In genomic region chr17:88468655-88469398, GRCm38 (mm10) we compare ENCODE assay signal across 6 mouse cellular contexts. TPM values are rescaled to one million over a fixed set of nuclear protein-coding genes. Genes with fewer than 3 reads are reported as not detected.
DNase-seq lines count a peak whose midpoint lies in the region; ATAC-seq and TF ChIP-seq lines count a peak whose summit lies in the region.
"Not testable (repeated sequence)": the region's sequence is repeated elsewhere in the genome, so short reads cannot be mapped to it uniquely, and the experiment has no call there.

No protein-coding gene starts in this region.

- peaks cover 17% of the 10 kb centered on the region for H3K36me3 ChIP-seq in ES-E14 (ENCODE audit: control insufficient read depth, insufficient read depth, low read length, poor library complexity, severe bottlenecking)
- not testable (repeated sequence) for H3K36me3 ChIP-seq in midbrain, embryonic 11.5 days (ENCODE audit: control insufficient read depth, insufficient read depth, low read length)

- not testable (repeated sequence) for H3K9me3 ChIP-seq in ES-E14 (ENCODE audit: control insufficient read depth, insufficient read depth, low read depth, low read length); midbrain, embryonic 11.5 days (ENCODE audit: control insufficient read depth, low read length)

- in situ Hi-C loops in ES-E14 (cut with MboI; ENCODE audit: low sequenced_read_pairs in 2 of 2, unreplicated experiment in 2 of 2), result not testable (repeated sequence)

- not testable (repeated sequence) for H3K4me2 ChIP-seq in midbrain, embryonic 11.5 days

- H3K4me3 ChIP-seq in ES-E14 (ENCODE audit: insufficient read depth in 1 of 2, low read depth in 1 of 2, low read length in 2 of 2, poor library complexity in 1 of 2, severe bottlenecking in 1 of 2); midbrain, embryonic 11.5 days (ENCODE audit: low read depth, low read length): not testable (repeated sequence)

- DNase-seq in ES-CJ7 (ENCODE audit: low read depth, low spot score) (peak; percentile 76), ES-E14 (ENCODE audit: low read depth, low spot score) (peak; percentile 37), R1 (ENCODE audit: low read depth, low spot score) (peak; percentile 97), ZHBTc4 (ENCODE audit: low read depth, low spot score) (peak; percentile 94)
- DNase-seq in heart, adult 11 months, result peak; percentile 46
- peak; percentile 6 for DNase-seq in midbrain, embryonic 11.5 days (ENCODE audit: low spot score, missing footprints)

- H3K4me1 ChIP-seq in ES-E14 (ENCODE audit: control insufficient read depth in 2 of 2, insufficient read depth in 2 of 2, low read length in 2 of 2, poor library complexity in 1 of 2); midbrain, embryonic 11.5 days (ENCODE audit: control insufficient read depth, insufficient read depth, low read length): not testable (repeated sequence)

- ATAC-seq in midbrain, embryonic 11.5 days (ENCODE audit: low FRiP score), result not testable (repeated sequence)

- 97% methylated on average over 5 of the region's 5 CpGs for WGBS in midbrain, embryonic 11.5 days

- H3K27me3 ChIP-seq in midbrain, embryonic 11.5 days (ENCODE audit: control insufficient read depth, insufficient read depth, low read length), result not testable (repeated sequence)

- not testable (repeated sequence) for H3K9ac ChIP-seq in ES-E14 (ENCODE audit: insufficient read depth, low read depth, low read length, poor library complexity, severe bottlenecking); midbrain, embryonic 11.5 days (ENCODE audit: low read length)

- H3K27ac ChIP-seq in ES-E14 (ENCODE audit: insufficient read depth, low read depth, low read length, poor library complexity, severe bottlenecking), result peak overlapping the region; percentile 87; the same call in 1 of the 2 replicates
- H3K27ac ChIP-seq in midbrain, embryonic 11.5 days (ENCODE audit: low read depth, low read length), result not testable (repeated sequence)

TF ChIP-seq in ES-E14, 5 proteins besides CTCF, POLR2A, EP300 and RAD21:
- TF ChIP-seq ZNF384 (IDR thresholded peaks at IDR 0.05; ENCODE audit: low read depth, low read length), result peak; percentile 76

RNA-seq across cellular contexts. Expression of gene Foxn2, which starts 28.3 kb away (rescaled TPM):
- total RNA-seq in ES-E14 (2012; rRNA removed), result 26.6 and 29.7 TPM in 2 replicates
- polyA plus RNA-seq in midbrain, embryonic 11.5 days (2014; fragmentation: Nextera tagmentation; extraction: Ambion mirVana), result 7.2 and 8.2 TPM in 2 replicates

Comparison
In these comparisons a context has a peak if more than half of its experiments do, and no peak if none do; other contexts are left out.
1. DNase-seq: peak in every context shown above with its lines; median percentile 97 in R1; 94 in ZHBTc4; 76 in ES-CJ7; 46 in heart, adult 11 months; 37 in ES-E14; 6 in midbrain, embryonic 11.5 days.